Mouse (Mus musculus) forebrain, embryonic 14.5 days (tissue): ENCODE data around the gene Olfr1201. TPM values are rescaled to one million over a fixed set of nuclear protein-coding genes. Genes with fewer than 3 reads are reported as not detected.

ENCODE experiments used
- polyA plus RNA-seq: library from polyadenylated mRNA; unstranded; fragments of >200 nt; fragmentation: Nextera tagmentation; extraction: Ambion mirVana; gene quantifications from 2 replicates; pipeline ENCODE4 v1.2.1, GENCODE M21; 2014

Gene Olfr1201
- polyA plus RNA-seq, 1 experiment from 2014 or later: not detected

Other genes with a start within 250 kb of the Olfr1201 start
- not detected in 2 replicates for gene Olfr1188, start 236.1 kb upstream of the Olfr1201 start, polyA plus RNA-seq
- gene Olfr1189, start 206.6 kb upstream of the Olfr1201 start, polyA plus RNA-seq: not detected in 2 replicates
- not detected in 2 replicates for gene Olfr1191-ps1, start 152.5 kb upstream of the Olfr1201 start, polyA plus RNA-seq
- not detected in 2 replicates for gene Olfr1192-ps1, start 144.5 kb upstream of the Olfr1201 start, polyA plus RNA-seq
- gene Olfr1193, start 117.4 kb upstream of the Olfr1201 start, polyA plus RNA-seq: not detected in 2 replicates
- gene Olfr1195, start 103.8 kb upstream of the Olfr1201 start, polyA plus RNA-seq: not detected in 2 replicates
- not detected in 2 replicates for gene Olfr1196, start 88.4 kb upstream of the Olfr1201 start, polyA plus RNA-seq
- gene Olfr1197, start 60.7 kb upstream of the Olfr1201 start, polyA plus RNA-seq: not detected in 2 replicates
- gene Olfr1198, start 41.7 kb upstream of the Olfr1201 start, polyA plus RNA-seq: not detected in 2 replicates
- gene Olfr1199, start 32.6 kb upstream of the Olfr1201 start, polyA plus RNA-seq: not detected in 2 replicates
- gene Olfr1200, start 22.5 kb upstream of the Olfr1201 start, polyA plus RNA-seq: not detected in 2 replicates
- gene Olfr1202, start 21.5 kb downstream of the Olfr1201 start, polyA plus RNA-seq: not detected in 2 replicates
- gene Olfr1205, start 36.7 kb downstream of the Olfr1201 start, polyA plus RNA-seq: not detected in 2 replicates
- not detected in 2 replicates for gene Olfr1204, start 56.3 kb downstream of the Olfr1201 start, polyA plus RNA-seq
- gene Olfr1206, start 70.2 kb downstream of the Olfr1201 start, polyA plus RNA-seq: not detected in 2 replicates
- gene Olfr1208, start 109.3 kb downstream of the Olfr1201 start, polyA plus RNA-seq: not detected in 2 replicates
- gene Olfr1209, start 122.1 kb downstream of the Olfr1201 start, polyA plus RNA-seq: not detected in 2 replicates
- not detected in 2 replicates for gene Olfr1211, start 145.1 kb downstream of the Olfr1201 start, polyA plus RNA-seq
- gene Olfr1212, start 160.9 kb downstream of the Olfr1201 start, polyA plus RNA-seq: not detected in 2 replicates
- not detected in 2 replicates for gene Gm13762, start 187.2 kb downstream of the Olfr1201 start, polyA plus RNA-seq
- not detected in 2 replicates for gene Olfr1214, start 199.6 kb downstream of the Olfr1201 start, polyA plus RNA-seq
- gene Olfr1215, start 213.9 kb downstream of the Olfr1201 start, polyA plus RNA-seq: not detected in 2 replicates
- not detected in 2 replicates for gene Olfr1216, start 225.3 kb downstream of the Olfr1201 start, polyA plus RNA-seq
- not detected in 2 replicates for gene Olfr1217, start 239.0 kb downstream of the Olfr1201 start, polyA plus RNA-seq